Mouse (Mus musculus): ENCODE results near the gene Slc4a4.

Slc4a4 gene

DNA sequence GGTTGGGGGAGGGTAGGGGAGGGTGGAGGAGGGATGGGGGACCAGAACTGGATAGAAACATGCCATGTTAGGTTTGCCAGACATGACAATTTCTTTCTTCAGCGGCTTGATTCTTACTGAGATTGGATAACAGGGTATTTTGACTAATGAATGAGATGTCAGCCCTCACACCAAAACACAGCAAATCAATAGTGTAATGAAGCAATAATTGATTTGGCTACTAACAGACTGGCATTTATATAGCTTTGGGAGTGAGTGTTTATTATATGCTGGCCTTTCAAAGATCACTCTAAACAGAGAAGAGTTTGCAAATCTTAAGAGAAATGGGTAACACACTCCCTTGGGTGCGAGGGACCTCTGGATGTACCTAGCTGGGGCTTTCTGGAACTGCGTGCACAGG, 30.6 kb downstream of the Slc4a4 start:
- no peak for DNase-seq (ENCODE audit: low spot score in 2 of 2)

DNA sequence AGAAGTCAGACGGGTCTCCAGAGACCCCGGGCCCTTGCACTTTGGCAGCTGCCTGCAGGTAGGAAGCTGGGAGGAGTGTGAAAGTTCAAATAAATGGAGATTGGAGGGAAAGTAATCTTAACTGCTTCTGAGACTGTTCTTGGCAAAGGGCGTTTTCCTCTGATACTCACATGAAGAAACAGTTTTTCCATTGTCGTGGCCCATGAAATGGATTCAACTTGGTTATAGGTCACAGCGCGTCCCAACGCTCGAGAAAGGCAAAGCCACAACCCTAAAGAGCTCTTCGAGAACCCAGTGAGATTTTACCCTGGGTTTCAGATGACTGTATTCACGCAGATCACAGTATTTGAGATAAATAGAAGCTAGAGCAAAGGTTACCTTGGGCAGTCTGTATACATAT, 31.0 kb downstream of the Slc4a4 start:
- no peak for DNase-seq (ENCODE audit: low spot score in 2 of 2)

DNA sequence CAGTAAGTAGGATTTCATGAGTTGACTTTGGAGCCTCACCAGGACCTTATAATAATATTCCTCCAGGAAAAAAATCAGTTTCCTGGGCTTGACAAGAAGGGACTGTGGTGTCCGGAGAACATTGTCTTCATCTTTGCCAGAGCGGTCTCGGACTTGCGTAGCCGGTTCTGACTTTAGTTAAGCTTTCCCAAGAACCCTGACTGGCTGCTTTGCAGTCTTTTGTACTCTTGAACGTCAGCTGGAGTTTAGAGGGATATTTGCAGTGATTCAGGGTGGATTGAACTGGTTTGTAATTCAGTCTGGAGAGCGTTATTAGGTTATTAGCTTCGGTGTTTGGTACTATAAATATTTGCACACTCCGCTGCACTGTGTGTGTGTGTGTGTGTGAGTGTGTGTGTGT, 31.9 kb downstream of the Slc4a4 start:
- no peak for DNase-seq (ENCODE audit: low spot score in 2 of 2)

DNA sequence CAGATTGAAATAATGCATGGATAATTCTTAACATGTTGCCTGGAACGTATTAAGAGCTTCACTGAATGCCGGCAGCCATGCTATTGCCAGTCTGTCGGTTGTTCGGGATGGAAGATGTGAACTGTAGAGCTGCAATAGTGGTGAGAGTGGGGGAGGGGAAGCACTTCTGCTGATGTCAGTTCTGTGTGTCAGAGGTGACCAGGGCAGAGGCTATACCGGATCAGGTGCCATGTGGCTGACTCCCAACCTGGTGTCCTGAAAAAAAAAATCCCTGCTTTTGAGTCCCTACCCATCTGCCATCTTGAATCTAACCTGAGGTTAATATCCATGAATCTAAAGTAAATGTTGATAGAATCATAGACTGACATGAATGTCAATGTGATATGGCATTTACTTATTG, 39.0 kb downstream of the Slc4a4 start:
- DNase-seq (ENCODE audit: low spot score in 2 of 2), result no peak

DNA sequence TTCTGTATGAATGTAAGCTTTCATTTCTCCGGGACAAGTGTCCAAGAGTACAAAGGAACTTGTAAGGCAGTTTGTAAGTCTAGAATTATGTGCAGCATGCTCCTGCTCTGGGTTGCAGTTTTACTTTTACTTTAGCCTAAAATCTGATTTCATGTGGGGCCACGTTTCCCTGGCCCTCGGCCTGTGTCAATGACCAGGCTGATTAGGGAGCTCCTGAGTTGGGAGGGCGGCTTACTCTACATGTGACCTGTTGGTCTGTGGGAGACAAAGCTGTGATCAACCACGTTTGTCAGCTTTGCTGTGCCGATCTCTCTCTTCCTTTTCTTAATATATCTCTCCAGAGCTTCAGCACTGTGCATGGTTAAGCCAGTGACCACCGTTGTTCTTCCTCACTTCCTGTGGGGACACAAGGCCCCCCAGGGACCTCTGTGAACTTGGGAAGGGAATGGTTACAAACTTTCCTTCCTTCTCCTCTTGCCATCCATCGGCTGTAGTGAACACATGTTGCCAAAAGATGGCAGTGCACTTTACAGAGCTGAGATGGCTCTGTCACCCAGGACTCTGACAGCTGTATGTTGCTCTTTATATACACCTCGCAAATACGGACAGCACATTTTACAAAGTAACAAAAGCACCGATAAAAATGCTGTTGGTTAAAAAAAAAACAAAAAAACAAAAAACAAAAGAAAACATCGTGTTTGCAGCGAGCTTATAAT, 41.7 kb downstream of the Slc4a4 start:
- no peak for DNase-seq (ENCODE audit: low spot score in 2 of 2)

DNA sequence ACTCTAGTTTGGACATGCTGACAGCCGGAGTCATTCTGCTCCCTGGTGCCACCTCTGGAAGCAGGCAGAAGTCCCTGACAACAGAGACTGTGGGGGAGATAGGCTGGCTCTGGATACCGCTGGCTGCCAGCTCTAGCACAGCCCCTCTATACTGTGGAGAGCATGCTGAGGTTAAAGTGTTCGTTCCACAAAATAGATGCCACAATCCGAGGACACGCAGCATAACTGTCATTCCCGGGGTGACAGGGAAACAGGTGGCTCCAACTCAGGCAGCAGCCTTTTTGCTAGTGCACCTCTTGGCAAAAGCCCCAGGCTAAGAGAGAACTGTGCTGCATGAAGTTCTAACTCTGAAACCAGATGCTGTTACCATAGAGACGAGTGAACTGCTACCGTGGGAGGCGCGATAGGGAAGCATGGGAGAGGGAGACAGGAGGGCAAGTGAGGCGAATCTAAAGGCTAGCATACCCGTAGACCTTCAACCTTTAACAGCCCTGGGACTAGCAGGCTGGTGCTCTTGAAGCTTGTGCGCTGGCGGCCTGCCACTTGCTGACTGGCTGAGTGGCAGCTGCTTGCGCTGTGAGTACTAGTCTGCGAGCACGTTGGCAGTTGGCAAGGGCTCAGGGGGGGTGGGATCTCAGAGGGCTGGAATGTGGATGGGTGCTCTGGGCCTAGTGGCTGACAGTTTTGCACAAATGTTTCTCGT, 42.9 kb downstream of the Slc4a4 start:
- DNase-seq (ENCODE audit: low spot score in 2 of 2), result no peak

DNA sequence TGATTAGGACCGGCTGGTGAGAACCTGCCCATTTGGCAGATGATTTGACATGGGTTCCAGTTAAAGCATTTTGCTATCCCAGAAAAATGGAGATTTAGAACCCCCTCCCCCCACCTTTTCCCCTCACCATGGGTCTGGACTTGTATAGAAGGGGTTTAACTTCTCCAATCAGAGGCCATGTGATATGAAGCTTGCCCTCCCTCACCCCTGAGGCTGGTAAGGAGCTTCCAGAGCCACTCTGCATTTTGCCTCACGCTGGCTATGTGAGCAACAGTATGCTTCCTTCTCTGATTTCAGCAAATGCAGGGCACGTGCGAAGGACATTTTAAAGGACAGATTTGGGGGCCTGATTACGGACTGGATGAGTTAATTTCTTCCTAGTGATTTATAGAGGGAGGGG, 43.5 kb downstream of the Slc4a4 start:
- no peak for DNase-seq (ENCODE audit: low spot score in 2 of 2)

DNA sequence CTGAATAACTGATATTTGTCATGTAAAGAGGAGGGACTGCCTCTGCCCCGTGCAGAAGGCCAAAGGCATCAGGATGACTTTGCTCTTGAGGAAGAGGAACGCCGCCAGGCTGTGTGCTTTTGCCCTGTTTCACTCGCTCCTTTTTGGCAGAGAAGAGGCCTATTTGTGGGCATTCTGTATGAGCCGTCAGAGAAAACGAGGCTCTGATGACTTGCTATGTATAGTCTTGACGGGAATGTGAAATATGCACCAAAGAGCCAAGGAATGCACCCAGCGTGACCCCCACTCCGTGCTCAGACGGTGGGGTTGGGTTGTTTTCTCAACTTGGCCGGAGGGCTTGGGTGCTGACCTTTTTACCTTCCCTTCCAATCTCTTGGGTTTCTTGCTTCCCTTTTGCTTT, 44.0 kb downstream of the Slc4a4 start:
- DNase-seq (ENCODE audit: low spot score in 2 of 2), result no peak

DNA sequence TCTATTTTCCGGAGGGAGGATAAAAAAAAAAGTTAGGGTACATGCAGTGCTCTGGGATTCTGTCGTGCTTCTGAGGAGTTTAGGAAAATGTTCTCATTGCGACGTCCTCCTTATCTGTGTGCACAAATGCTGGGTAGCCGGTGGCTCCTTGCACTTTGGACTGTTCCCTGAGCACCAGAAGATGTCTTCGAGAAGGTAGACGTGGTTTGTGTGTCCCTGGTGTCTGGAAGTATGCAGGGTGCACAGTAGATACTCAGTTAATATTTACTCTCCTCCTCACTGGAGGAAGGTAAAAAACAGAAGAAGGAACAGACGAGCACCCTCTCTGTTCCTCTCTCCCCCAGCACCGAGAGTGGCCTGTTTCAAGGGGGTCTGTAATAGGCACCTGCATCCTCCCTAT, 44.6 kb downstream of the Slc4a4 start:
- no peak for DNase-seq (ENCODE audit: low spot score in 2 of 2)

DNA sequence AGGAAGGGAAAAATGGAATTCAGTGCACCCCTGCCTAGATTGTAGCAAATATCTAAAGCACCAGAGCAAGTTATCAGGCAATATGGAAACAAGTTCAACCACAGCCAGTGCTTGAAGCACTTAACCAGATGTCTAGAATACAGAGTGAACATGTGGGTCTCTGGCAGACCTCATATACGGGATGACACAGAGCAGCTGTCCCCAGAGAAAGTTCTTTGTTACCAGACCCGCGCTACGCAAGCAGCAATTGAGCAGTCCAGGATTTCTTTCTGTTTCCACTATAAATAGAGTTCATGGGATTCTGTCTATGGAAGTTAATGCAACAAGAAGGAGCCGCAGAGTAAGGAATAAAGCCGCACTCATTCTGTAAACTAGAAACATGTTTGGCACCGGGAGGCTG, 46.8 kb downstream of the Slc4a4 start:
- DNase-seq (ENCODE audit: low spot score in 2 of 2), result no peak

DNA sequence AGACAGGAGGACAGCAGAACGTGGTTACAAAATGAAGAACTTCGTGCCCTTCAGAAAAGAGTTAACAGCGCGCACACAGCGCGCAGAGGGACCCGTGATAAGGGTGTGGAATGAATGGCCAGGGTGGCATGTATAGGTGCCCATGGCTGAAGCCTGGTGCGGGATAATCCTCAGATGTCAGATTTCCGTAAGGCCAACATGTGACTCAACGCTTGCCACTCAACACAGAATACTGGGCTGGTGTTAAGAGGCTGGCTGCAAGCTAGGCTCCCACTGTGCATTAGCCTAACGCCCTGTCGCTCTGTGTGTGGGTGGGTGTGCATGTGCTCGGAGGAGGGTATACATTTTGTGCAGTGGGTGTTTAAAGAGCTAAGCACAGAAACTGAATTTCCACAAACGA, 47.3 kb downstream of the Slc4a4 start:
- no peak for DNase-seq (ENCODE audit: low spot score in 2 of 2)

DNA sequence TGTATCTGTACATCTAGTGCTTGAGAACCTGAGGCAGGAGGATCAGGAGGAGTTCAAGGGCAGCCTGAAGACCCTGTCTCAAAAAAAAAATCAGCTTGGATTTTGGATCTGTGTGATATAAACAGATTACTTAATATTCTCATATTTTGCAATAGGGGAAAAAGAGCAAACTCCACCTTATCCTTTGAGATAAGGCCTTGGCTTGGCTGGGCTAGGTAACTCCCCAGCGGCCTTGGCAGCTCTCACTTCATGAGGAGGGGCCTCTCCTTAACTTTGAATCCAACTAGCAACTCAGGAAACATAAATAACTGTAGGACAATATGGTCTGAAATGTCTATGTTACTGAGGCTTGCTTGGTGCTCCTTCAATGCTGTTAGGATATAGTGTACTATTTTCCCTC, 51.6 kb downstream of the Slc4a4 start:
- no peak for DNase-seq (ENCODE audit: low spot score in 2 of 2)

DNA sequence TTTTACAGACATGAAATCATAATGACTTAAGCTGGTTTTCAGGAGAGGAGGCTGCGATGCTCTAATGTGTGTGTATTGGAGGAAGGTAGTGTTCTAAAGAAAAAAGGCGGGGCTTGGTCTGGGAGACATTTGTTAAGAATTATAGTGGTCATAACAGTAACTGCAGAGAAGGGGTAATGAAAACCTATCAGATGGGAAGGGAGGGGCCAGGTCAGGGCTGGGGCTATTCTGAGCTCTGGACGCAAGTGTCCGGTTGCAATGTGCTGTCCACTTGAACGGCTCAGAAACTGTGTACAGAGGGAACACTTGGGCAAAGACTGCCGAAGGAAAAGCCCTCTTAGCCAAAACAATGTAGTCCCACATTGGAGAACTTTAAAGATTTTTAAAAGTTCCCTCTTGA, 52.5 kb downstream of the Slc4a4 start:
- no peak for DNase-seq (ENCODE audit: low spot score in 2 of 2)

DNA sequence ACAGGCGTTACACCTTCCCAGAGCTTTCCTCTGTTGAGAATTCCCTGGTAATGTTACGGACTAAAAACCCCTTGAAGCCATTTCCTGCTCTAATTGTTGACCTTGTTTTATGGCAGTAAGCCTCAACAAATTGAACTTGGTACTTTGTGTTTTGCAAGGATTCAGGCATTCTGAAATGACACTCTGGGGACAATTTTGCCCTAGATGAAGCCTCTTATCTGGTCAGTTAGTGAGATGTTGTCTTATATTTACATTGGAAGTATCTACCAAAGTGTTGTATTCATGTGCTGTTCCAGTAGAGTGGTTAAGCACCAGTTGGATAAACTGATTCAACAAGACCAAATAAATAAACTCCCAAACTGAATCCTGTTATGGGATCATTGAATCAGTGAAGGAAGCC, 53.2 kb downstream of the Slc4a4 start:
- DNase-seq (ENCODE audit: low spot score in 2 of 2), result no peak

DNA sequence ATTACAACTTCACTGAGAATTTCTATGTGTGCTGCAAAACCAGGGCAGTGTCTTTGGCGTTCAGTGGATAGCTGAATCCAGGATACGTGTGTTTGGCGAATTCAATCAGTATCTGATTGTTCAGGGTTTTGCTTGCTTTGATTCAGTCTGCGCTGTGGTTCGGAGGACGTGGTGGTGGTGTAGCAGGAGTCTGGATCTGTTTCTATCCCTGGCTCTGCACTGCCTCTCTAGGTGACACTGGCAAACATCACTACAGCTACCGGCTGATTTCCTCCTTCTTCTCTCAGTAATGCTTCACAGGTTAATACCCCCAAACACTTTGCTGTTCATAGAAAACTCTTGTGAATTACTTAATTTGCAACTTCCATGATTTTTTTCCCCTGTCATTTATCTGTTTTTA, 55.3 kb downstream of the Slc4a4 start:
- DNase-seq (ENCODE audit: low spot score in 2 of 2), result no peak

DNA sequence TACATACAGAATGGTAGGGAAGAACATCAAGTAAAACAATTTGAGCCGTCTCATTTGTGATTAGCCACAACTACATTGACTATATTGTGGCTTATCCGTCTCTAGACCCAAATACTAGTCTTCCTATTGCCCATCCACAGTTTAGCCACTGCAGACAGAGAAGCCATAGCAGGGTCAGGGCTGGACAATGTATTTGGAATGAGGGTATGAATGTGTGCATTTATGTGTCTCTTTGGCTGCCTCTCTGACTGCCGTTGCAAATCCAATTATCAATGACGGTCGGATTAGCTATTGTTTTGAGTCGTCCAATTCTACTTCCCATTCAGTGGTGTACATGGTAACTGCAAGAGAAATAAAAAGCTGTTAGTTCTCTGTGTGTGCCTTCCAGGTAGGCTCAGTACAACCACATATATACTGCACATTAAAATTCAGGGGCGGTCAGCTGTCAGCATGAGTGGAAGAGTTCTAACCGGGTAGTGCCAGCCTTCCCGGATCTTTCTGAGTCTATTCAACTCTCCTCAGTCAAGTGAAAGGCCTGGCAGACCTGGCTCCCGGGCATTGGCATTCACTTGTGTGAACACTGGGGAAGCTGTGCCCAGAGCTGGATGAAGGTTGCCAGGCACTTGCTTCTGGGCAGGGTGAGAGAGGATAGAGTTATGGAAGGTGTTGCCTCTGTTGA, 59.2 kb downstream of the Slc4a4 start:
- no peak for DNase-seq (ENCODE audit: low spot score in 2 of 2)

DNA sequence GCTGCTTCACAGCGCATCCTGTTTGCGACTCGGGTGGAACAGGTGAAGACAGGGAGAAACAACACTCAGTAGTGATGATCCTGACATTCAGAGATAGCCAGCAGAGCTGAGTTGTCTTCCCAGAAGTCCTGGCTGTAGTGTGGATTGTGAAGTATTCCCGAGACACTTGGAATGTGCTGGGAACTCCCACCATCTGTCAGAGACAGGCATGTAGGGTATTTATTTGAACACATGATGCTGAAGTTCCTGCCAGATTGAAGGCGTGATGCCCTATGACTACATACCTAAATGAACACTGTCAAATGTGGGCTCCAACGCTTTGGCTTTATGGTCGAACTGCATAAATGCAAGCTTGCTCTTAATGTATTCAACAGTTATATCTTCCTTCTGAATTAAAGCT, 63.7 kb downstream of the Slc4a4 start:
- DNase-seq (ENCODE audit: low spot score in 2 of 2), result no peak

DNA sequence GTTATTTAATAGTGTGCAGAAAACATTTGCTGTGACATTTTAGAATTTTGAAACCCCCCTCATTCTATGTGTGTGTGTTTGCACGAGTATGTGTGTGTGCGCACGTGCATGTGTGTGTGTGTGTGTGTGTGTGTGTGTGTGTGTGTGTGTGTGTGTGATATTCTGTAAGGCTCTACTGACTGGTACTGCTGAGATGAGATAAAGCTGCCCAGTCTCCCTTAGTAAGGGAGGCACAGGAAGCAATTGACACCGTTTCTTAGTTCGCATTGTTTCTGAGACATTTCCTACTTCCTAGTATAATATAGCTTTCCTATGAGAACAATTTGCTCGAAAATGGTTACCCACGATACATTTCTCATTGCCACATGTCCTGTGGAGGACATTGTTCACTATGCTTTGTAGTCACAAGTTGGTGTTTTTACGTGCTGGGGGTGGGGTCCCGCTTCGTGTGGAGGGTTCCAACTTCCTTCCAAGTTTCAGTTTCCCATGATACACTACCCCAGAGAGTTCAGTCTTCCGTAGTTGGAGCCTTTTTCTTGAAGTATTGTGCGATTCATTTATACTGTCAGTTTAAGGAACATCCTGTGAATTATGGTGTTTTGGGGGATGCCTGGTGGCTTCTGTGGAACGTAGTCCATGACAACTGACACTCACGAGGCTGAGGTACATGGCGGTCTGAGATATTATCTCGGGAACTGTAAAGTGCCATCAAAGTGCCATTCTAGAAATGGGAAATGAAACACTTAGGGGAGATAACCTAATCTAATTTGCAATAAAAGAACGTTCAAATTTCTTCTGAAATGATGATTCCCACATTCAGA, 66.3 kb downstream of the Slc4a4 start:
- no peak for DNase-seq (ENCODE audit: low spot score in 2 of 2)

DNA sequence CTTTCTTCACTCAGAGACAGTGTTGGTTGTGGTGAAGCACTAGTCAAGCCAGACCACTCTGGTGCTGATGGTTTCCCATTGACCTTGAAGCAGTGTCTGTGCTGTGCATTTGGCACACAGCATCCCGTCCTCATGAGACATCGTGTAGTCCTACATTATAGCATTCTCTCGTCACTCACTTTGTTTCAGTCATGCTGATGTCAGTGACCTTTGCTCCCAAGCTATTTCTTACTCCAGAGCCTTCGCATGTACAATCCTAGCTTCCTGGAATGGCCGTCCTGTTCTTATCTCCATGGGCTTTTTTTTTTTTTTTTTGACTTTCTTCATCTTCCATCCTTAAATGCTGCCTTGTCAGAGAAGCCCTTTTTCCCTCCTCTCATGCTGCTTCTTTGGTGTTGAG, 71.1 kb downstream of the Slc4a4 start:
- DNase-seq (ENCODE audit: low spot score in 2 of 2), result no peak

DNA sequence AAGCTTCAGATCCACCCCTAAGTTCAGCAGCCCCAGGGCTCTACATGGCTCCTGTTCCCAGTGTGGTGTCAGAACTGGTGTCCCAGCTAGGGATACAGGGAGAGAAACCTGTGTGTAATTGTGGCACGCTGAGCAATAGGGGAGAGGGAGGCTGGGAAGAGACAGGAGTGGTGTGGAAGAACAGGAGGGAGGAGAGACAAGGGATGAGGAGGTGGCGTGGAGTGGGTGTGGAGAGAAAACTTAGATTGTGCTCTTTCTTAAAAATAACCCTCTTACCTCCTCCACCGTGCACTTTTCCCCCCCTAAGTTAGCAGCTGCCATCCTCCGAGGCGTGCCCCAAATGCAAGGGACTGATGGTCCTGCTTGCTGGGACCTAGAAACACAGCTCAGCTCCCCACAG, 72.3 kb downstream of the Slc4a4 start:
- DNase-seq (ENCODE audit: low spot score in 2 of 2), result no peak

DNA sequence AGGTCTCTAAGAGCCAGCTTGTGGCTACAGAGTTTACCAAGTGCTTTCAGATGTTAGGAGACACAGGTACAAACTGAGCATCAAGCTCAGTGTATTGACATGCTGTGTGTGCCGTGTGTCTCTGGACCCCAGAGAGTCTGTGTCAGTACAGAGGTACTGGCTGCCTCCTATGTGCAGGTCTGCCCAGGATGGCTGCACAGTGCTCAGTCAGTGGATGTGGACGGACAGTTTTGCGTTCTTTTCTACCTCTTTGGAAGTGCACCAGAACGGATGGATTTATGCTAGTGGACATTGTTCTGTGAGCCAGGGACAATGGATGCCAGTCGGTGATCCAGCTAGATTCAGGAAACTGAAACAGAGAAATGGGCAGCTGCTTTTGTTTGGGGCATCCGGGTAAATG, 72.8 kb downstream of the Slc4a4 start:
- DNase-seq (ENCODE audit: low spot score in 2 of 2), result no peak

DNA sequence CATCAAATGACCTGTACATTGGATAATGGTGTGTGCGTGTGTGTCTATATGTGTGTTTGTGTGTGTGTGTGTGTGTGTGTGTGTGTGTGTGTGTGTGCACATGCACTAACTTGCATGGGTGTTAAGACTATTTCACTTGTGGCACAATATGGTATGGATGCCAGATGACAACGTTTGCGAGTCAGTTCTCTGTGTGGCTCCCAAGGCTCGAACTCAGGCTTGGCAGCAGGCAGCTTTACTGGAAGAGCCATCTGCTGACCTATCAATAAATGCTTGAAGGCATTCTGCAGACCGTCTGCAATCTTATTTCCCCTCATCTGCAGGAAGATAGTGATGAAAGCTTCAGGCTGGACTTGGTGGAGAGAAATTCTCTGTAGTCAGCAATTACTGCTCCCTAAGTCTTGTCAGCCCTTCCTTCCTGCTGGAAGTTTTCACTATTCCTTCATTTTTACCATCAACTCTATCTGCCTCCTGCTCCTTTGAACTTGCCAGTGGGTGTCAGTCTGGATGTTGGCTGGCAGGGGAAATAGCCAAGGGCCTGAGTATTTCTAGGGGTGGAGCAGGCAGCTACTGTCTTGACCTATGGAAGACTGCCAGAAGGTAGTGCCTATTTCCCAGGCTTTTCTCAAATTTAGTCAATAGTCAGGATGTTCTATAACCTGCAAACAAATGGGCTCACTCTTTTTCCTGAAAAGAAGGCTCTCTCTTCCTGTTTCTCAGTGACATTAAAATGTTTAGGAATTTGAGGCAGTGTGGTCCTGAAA, 73.9 kb downstream of the Slc4a4 start:
- no peak for DNase-seq (ENCODE audit: low spot score in 2 of 2)

All from urinary bladder, postnatal 4 days (tissue).